Comparison of ENCODE assay signal across 8 mouse cellular contexts in the genomic region with DNA sequence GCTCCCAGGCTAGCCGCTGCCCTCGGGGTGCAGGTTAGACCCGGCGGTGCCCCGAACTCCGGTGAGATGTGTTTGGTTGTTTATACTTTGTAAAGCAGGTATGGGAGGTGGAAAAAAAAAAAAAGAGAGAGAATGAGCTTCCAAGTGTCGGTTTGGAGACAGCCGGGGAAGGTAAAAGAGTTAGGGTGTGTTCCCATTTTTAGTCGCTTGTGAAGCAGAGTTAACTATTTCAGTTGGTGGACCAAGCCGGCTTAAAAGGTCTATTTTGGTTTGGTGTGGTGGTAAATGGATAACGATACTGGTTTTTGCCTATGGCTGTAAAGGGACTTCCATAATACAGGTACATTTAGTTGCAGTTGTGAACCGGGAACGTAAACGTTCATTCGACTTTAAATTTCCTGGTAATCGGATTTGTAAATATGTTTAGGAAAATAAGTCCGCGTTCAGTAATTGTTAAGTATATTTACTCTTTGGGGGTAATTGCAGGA. TPM values are rescaled to one million over a fixed set of nuclear protein-coding genes. Genes with fewer than 3 reads are reported as not detected.
A peak's percentile ranks its signal among the peaks of the same experiment; 100 is the strongest.
DNase-seq lines count a peak whose midpoint lies in the region; ATAC-seq lines count a peak whose summit lies in the region.

No protein-coding gene starts in this region.

- no peaks in the 10 kb centered on the region for H3K36me3 ChIP-seq in kidney, embryonic 16.5 days (ENCODE audit: insufficient read depth, low read length)
- H3K36me3 ChIP-seq in hindbrain, embryonic 15.5 days, result no peaks in the 10 kb centered on the region
- H3K36me3 ChIP-seq in midbrain, embryonic 14.5 days (ENCODE audit: control insufficient read depth, insufficient read depth, low read length), result no peaks in the 10 kb centered on the region

- H3K4me1 ChIP-seq in kidney, embryonic 16.5 days (ENCODE audit: insufficient read depth, low read length), result peaks cover 37% of the 10 kb centered on the region
- H3K4me1 ChIP-seq in brown adipose tissue, adult 24 weeks (ENCODE audit: control insufficient read depth, insufficient read depth, insufficient read length, low read length), result peaks cover 11% of the 10 kb centered on the region
- H3K4me1 ChIP-seq in hindbrain, embryonic 15.5 days (replicated peaks), result peaks cover 35% of the 10 kb centered on the region
- H3K4me1 ChIP-seq in midbrain, embryonic 14.5 days (ENCODE audit: control insufficient read depth, insufficient read depth, low read length), result peaks cover 24% of the 10 kb centered on the region

- peak overlapping the region; percentile 93 for H3K4me3 ChIP-seq in kidney, embryonic 16.5 days (ENCODE audit: low read length)
- peak overlapping the region; percentile 82 for H3K4me3 ChIP-seq in brown adipose tissue, adult 24 weeks (ENCODE audit: insufficient read depth, low read depth, low read length)
- H3K4me3 ChIP-seq in hindbrain, embryonic 15.5 days, result peak overlapping the region; percentile 97
- peak overlapping the region; percentile 91 for H3K4me3 ChIP-seq in midbrain, embryonic 14.5 days (replicated peaks; ENCODE audit: low read depth, low read length)

- no peak for DNase-seq in kidney, adult 11 months
- DNase-seq in midbrain, embryonic 14.5 days, result no peak
- DNase-seq in frontal cortex, postnatal 10 days (ENCODE audit: low spot score in 2 of 2), result no peak
- DNase-seq in left cerebral cortex, postnatal 10 days (ENCODE audit: extremely low spot score in 1 of 2, low spot score in 2 of 2), result no peak
- no peak for DNase-seq in frontal cortex, postnatal 14 days (ENCODE audit: low spot score in 2 of 2)

- peaks cover 11% of the 10 kb centered on the region for H3K9me3 ChIP-seq in kidney, embryonic 16.5 days (ENCODE audit: low read length)
- H3K9me3 ChIP-seq in hindbrain, embryonic 15.5 days, result no peaks in the 10 kb centered on the region
- no peaks in the 10 kb centered on the region for H3K9me3 ChIP-seq in midbrain, embryonic 14.5 days (ENCODE audit: control insufficient read depth, low read length)

- no peaks in the 10 kb centered on the region for H3K27me3 ChIP-seq in kidney, embryonic 16.5 days (ENCODE audit: insufficient read depth, low read length)
- no peaks in the 10 kb centered on the region for H3K27me3 ChIP-seq in hindbrain, embryonic 15.5 days
- H3K27me3 ChIP-seq in midbrain, embryonic 14.5 days (ENCODE audit: control insufficient read depth, insufficient read depth, low read length), result no peaks in the 10 kb centered on the region

- H3K4me2 ChIP-seq in kidney, embryonic 16.5 days (replicated peaks; ENCODE audit: low read depth, low read length), result peak overlapping the region; percentile 63
- peak overlapping the region; percentile 64 for H3K4me2 ChIP-seq in hindbrain, embryonic 15.5 days
- H3K4me2 ChIP-seq in midbrain, embryonic 14.5 days (ENCODE audit: low read length), result peak overlapping the region; percentile 64

- intact Hi-C loops in left cerebral cortex, postnatal 10 days (cut with DNase I), result no loop called here

- no peak for ATAC-seq in kidney, embryonic 16.5 days (ENCODE audit: low FRiP score, low TSS enrichment)
- no peak for ATAC-seq in hindbrain, embryonic 15.5 days (ENCODE audit: low FRiP score, low read depth)
- no peak for ATAC-seq in midbrain, embryonic 14.5 days (ENCODE audit: low FRiP score, low TSS enrichment)

- peak overlapping the region; percentile 100 for H3K9ac ChIP-seq in kidney, embryonic 16.5 days (replicated peaks; ENCODE audit: low read length)
- peak overlapping the region; percentile 99 for H3K9ac ChIP-seq in hindbrain, embryonic 15.5 days
- peak overlapping the region; percentile 100 for H3K9ac ChIP-seq in midbrain, embryonic 14.5 days (replicated peaks; ENCODE audit: low read length)

- peak overlapping the region; percentile 99 for H3K27ac ChIP-seq in kidney, embryonic 16.5 days (ENCODE audit: low read length)
- peak overlapping the region; percentile 87 for H3K27ac ChIP-seq in brown adipose tissue, adult 24 weeks (replicated peaks; ENCODE audit: low read depth, low read length)
- peak overlapping the region; percentile 100 for H3K27ac ChIP-seq in hindbrain, embryonic 15.5 days (replicated peaks)
- H3K27ac ChIP-seq in midbrain, embryonic 14.5 days (replicated peaks; ENCODE audit: low read depth, low read length), result peak overlapping the region; percentile 100

- WGBS in kidney, embryonic 16.5 days, result under 1% methylated on average over 18 of the region's 18 CpGs
- under 1% methylated on average over 18 of the region's 18 CpGs for WGBS in hindbrain, embryonic 15.5 days
- WGBS in midbrain, embryonic 14.5 days, result 1% methylated on average over 18 of the region's 18 CpGs

RNA-seq across cellular contexts. Expression of gene Senp6, which starts 1.4 kb away (rescaled TPM):
- polyA plus RNA-seq in kidney, embryonic 16.5 days (2015; fragmentation: Nextera tagmentation; extraction: Ambion mirVana), result 44.6 and 47.1 TPM in 2 replicates
- 38.4 and 47.2 TPM in 2 replicates for polyA plus RNA-seq in brown adipose tissue, adult 24 weeks (2012; ENCODE audit: insufficient read depth, insufficient read length, missing spikeins)
- polyA plus RNA-seq in hindbrain, embryonic 15.5 days (2015; fragmentation: Nextera tagmentation; extraction: Ambion mirVana), result 51.4 and 53.9 TPM in 2 replicates
- polyA plus RNA-seq in midbrain, embryonic 14.5 days (2014; fragmentation: Nextera tagmentation; extraction: Ambion mirVana), result 64.4 and 73.4 TPM in 2 replicates
- total RNA-seq in left cerebral cortex, postnatal 10 days (2021), result 100 to 1,000 TPM in 1 of 2 experiments, 10 to 100 TPM in 1; 93.0 to 100 TPM

RNA-seq across cellular contexts. Expression of gene Filip1, which starts 55.4 kb away (rescaled TPM):
- 5.2 and 5.7 TPM in 2 replicates for polyA plus RNA-seq in kidney, embryonic 16.5 days (2015; fragmentation: Nextera tagmentation; extraction: Ambion mirVana)
- 3.7 and 6.7 TPM in 2 replicates for polyA plus RNA-seq in brown adipose tissue, adult 24 weeks (2012; ENCODE audit: insufficient read depth, insufficient read length, missing spikeins)
- 2.7 and 2.9 TPM in 2 replicates for polyA plus RNA-seq in hindbrain, embryonic 15.5 days (2015; fragmentation: Nextera tagmentation; extraction: Ambion mirVana)
- 2.3 and 4.2 TPM in 2 replicates for polyA plus RNA-seq in midbrain, embryonic 14.5 days (2014; fragmentation: Nextera tagmentation; extraction: Ambion mirVana)
- 10 to 100 TPM; 27.3 to 30.0 TPM for total RNA-seq in left cerebral cortex, postnatal 10 days (2021)
